Comparison of ENCODE assay signal across 18 mouse cellular contexts in genomic region chrX:85132706-85133105, GRCm38 (mm10).
"Had no signal": no experiment of that assay in that cellular context is flagged by ENCODE, and none has a peak within 500 bp of the region (broad histone marks: within the 10 kb centered on the region; RNA-seq: fewer than 3 reads in every experiment).

No protein-coding gene starts in this region.

- DNase-seq: liver, postnatal 0 days; lung, adult 2 months; lung, postnatal 14 days; midbrain, embryonic 14.5 days; right cerebral cortex, postnatal 14 days; thymus, adult 2 months; thymus, postnatal 25 days; thymus, postnatal 4 days had no signal

- H3K9me3 ChIP-seq: lung, embryonic 15.5 days; midbrain, embryonic 10.5 days; midbrain, embryonic 12.5 days; neural tube, embryonic 12.5 days; stomach, embryonic 15.5 days had no signal

- H3K4me1 ChIP-seq: lung, embryonic 15.5 days; midbrain, embryonic 10.5 days; midbrain, embryonic 12.5 days; neural tube, embryonic 12.5 days; stomach, embryonic 15.5 days had no signal

- H3K4me3 ChIP-seq: lung, embryonic 15.5 days; midbrain, embryonic 10.5 days; midbrain, embryonic 12.5 days; myocyte; neural tube, embryonic 12.5 days; stomach, embryonic 15.5 days had no signal

- H3K27ac ChIP-seq: lung, embryonic 15.5 days; macrophage; midbrain, embryonic 10.5 days; midbrain, embryonic 12.5 days; neural tube, embryonic 12.5 days; stomach, embryonic 15.5 days; stomach, postnatal 0 days had no signal

- H3K27me3 ChIP-seq: lung, embryonic 15.5 days; midbrain, embryonic 12.5 days; neural tube, embryonic 12.5 days; stomach, embryonic 15.5 days had no signal

- ATAC-seq: liver, postnatal 0 days; lung, postnatal 0 days; midbrain, embryonic 16.5 days had no signal

- H3K4me2 ChIP-seq: lung, embryonic 15.5 days; midbrain, embryonic 12.5 days; neural tube, embryonic 12.5 days; stomach, embryonic 15.5 days had no signal

- H3K9ac ChIP-seq: liver, postnatal 0 days; lung, embryonic 15.5 days; midbrain, embryonic 12.5 days; neural tube, embryonic 12.5 days; stomach, embryonic 15.5 days had no signal

- H3K36me3 ChIP-seq: lung, embryonic 15.5 days; midbrain, embryonic 10.5 days; midbrain, embryonic 12.5 days; neural tube, embryonic 12.5 days; stomach, embryonic 15.5 days had no signal
